Mouse (Mus musculus) B cell, adult 67 days (primary cell): Measurements from ENCODE around the gene 4930447F04Rik. TPM values are rescaled to one million over a fixed set of nuclear protein-coding genes. Genes with fewer than 3 reads are reported as not detected.

Source experiments
- total RNA-seq, 2 experiments: library from RNA; stranded (reverse); gene quantifications; 4 replicates each; pipeline ENCODE4 v1.2.4; 2023

Gene 4930447F04Rik
- not detected for total RNA-seq

GRCm38 (mm10) chrX:66304124-66304523 is at the start of gene 4930447F04Rik:
4930447F04Rik (minus strand) TSS chrX:66304224.

